Mouse (Mus musculus): ENCODE data around the gene Minpp1. TPM values are rescaled to one million over a fixed set of nuclear protein-coding genes. Genes with fewer than 3 reads are reported as not detected.
A peak's percentile ranks its signal among the peaks of the same experiment; 100 is the strongest.

Gene Minpp1
- total and polyA plus RNA-seq, 2 experiments from 2014 or later = 59.1 to 144 TPM

- no peaks in the 10 kb centered on the region for H3K9me3 ChIP-seq (ENCODE audit: low read length)
- ATAC-seq = no peak
- TF ChIP-seq CTCF (IDR thresholded peaks at IDR 0.05; ENCODE audit: low read depth) = no peak
- H3K4me1 ChIP-seq (ENCODE audit: insufficient read depth, low read length) = no peaks in the 10 kb centered on the region
- no peak overlapping the region for H3K9ac ChIP-seq (replicated peaks; ENCODE audit: low read length)
- H3K27ac ChIP-seq = no peak overlapping the region
- 96% methylated on average over 6 of the region's 6 CpGs for WGBS
- no peaks in the 10 kb centered on the region for H3K36me3 ChIP-seq (ENCODE audit: insufficient read depth, low read length)
- no peak overlapping the region for H3K4me3 ChIP-seq (ENCODE audit: low read length)
- no peak overlapping the region for H3K4me2 ChIP-seq (ENCODE audit: low read depth, low read length)
- H3K27me3 ChIP-seq (ENCODE audit: insufficient read depth, low read length) = no peaks in the 10 kb centered on the region
- no peak for DNase-seq (ENCODE audit: low spot score)
Observed at GRCm38 (mm10) chr19:32463037-32463436, 22.5 kb upstream of the Minpp1 start.

GRCm38 (mm10) chr19:32465228-32465627, 20.3 kb upstream of the Minpp1 start:
- H3K9me3 ChIP-seq (ENCODE audit: low read length) = no peaks in the 10 kb centered on the region
- ATAC-seq (no peak), DNase-seq (ENCODE audit: low spot score) (no peak)

GRCm38 (mm10) chr19:32466478-32466877, 19.1 kb upstream of the Minpp1 start, which contains the start of gene Rpl9-ps6:
Gene Rpl9-ps6, minus strand, starts transcription at chr19:32466578.
- Histone ChIP-seq H3K9me3 (ENCODE audit: low read length) (no peaks in the 10 kb centered on the region), H3K27me3 (ENCODE audit: insufficient read depth, low read length) (no peaks in the 10 kb centered on the region), H3K9ac (replicated peaks; ENCODE audit: low read length) (no peak within 1 kb of the TSS), H3K4me2 (ENCODE audit: low read depth, low read length) (no peak within 1 kb of the TSS), H3K4me3 (ENCODE audit: low read length) (no peak within 1 kb of the TSS), H3K27ac (no peak within 1 kb of the TSS), H3K4me1 (ENCODE audit: insufficient read depth, low read length) (no peaks in the 10 kb centered on the region), H3K36me3 (ENCODE audit: insufficient read depth, low read length) (no peaks in the 10 kb centered on the region)
- ATAC-seq = no peak
- WGBS = 79% methylated on average over 5 of the region's 6 CpGs
- no peak for TF ChIP-seq CTCF (IDR thresholded peaks at IDR 0.05; ENCODE audit: low read depth)
- no peak for DNase-seq (ENCODE audit: low spot score)

More at GRCm38 (mm10) chr19:32465228-32465627, 20.3 kb upstream of the Minpp1 start:
- H3K36me3 ChIP-seq (ENCODE audit: insufficient read depth, low read length) = no peaks in the 10 kb centered on the region
- H3K9ac ChIP-seq (replicated peaks; ENCODE audit: low read length) = no peak overlapping the region
- WGBS = 89% methylated on average over 4 of the region's 4 CpGs
- H3K27ac ChIP-seq = no peak overlapping the region
- no peak overlapping the region for H3K4me3 ChIP-seq (ENCODE audit: low read length)
- TF ChIP-seq CTCF (IDR thresholded peaks at IDR 0.05; ENCODE audit: low read depth) = no peak
- no peak overlapping the region for H3K4me2 ChIP-seq (ENCODE audit: low read depth, low read length)
- no peaks in the 10 kb centered on the region for H3K4me1 ChIP-seq (ENCODE audit: insufficient read depth, low read length)
- no peaks in the 10 kb centered on the region for H3K27me3 ChIP-seq (ENCODE audit: insufficient read depth, low read length)

- Histone ChIP-seq H3K27me3 (ENCODE audit: insufficient read depth, low read length) (no peaks in the 10 kb centered on the region), H3K27ac (no peak overlapping the region), H3K36me3 (ENCODE audit: insufficient read depth, low read length) (no peaks in the 10 kb centered on the region), H3K9ac (replicated peaks; ENCODE audit: low read length) (no peak overlapping the region), H3K4me3 (ENCODE audit: low read length) (no peak overlapping the region), H3K4me2 (ENCODE audit: low read depth, low read length) (no peak overlapping the region), H3K4me1 (ENCODE audit: insufficient read depth, low read length) (no peaks in the 10 kb centered on the region), H3K9me3 (ENCODE audit: low read length) (no peaks in the 10 kb centered on the region)
- WGBS = 92% methylated on average over 5 of the region's 5 CpGs
- DNase-seq (ENCODE audit: low spot score) (no peak), ATAC-seq (no peak)
- TF ChIP-seq CTCF (IDR thresholded peaks at IDR 0.05; ENCODE audit: low read depth) = no peak
Observed at GRCm38 (mm10) chr19:32467325-32467724, 18.2 kb upstream of the Minpp1 start.

- ATAC-seq (peak; percentile 47; the same call in 1 of the 2 replicates), DNase-seq (ENCODE audit: low spot score) (peak; percentile 81)
- no peaks in the 10 kb centered on the region for H3K36me3 ChIP-seq (ENCODE audit: insufficient read depth, low read length)
- no peak overlapping the region for H3K9ac ChIP-seq (replicated peaks; ENCODE audit: low read length)
- no peaks in the 10 kb centered on the region for H3K27me3 ChIP-seq (ENCODE audit: insufficient read depth, low read length)
- no peak overlapping the region for H3K4me2 ChIP-seq (ENCODE audit: low read depth, low read length)
- H3K4me3 ChIP-seq (ENCODE audit: low read length) = no peak overlapping the region
- peak; percentile 87 for TF ChIP-seq CTCF (IDR thresholded peaks at IDR 0.05; ENCODE audit: low read depth)
- H3K4me1 ChIP-seq (ENCODE audit: insufficient read depth, low read length) = no peaks in the 10 kb centered on the region
- no peaks in the 10 kb centered on the region for H3K9me3 ChIP-seq (ENCODE audit: low read length)
- H3K27ac ChIP-seq = no peak overlapping the region
- 30% methylated on average over 6 of the region's 6 CpGs for WGBS
Observed at GRCm38 (mm10) chr19:32470059-32470497, 15.5 kb upstream of the Minpp1 start.

GRCm38 (mm10) chr19:32470570-32471263, 14.9 kb upstream of the Minpp1 start:
- no peaks in the 10 kb centered on the region for H3K9me3 ChIP-seq (ENCODE audit: low read length)
- ATAC-seq (no peak), DNase-seq (ENCODE audit: low spot score) (no peak)
- no peaks in the 10 kb centered on the region for H3K27me3 ChIP-seq (ENCODE audit: insufficient read depth, low read length)
- TF ChIP-seq CTCF (IDR thresholded peaks at IDR 0.05; ENCODE audit: low read depth) = no peak
- H3K36me3 ChIP-seq (ENCODE audit: insufficient read depth, low read length) = no peaks in the 10 kb centered on the region
- no peak overlapping the region for H3K27ac ChIP-seq
- no peaks in the 10 kb centered on the region for H3K4me1 ChIP-seq (ENCODE audit: insufficient read depth, low read length)
- H3K4me3 ChIP-seq (ENCODE audit: low read length) = no peak overlapping the region
- no peak overlapping the region for H3K4me2 ChIP-seq (ENCODE audit: low read depth, low read length)
- H3K9ac ChIP-seq (replicated peaks; ENCODE audit: low read length) = no peak overlapping the region
- 90% methylated on average over 13 of the region's 13 CpGs for WGBS

GRCm38 (mm10) chr19:32476016-32476711, 9.4 kb upstream of the Minpp1 start:
- TF ChIP-seq CTCF (IDR thresholded peaks at IDR 0.05; ENCODE audit: low read depth) = no peak
- Histone ChIP-seq H3K4me2 (ENCODE audit: low read depth, low read length) (no peak overlapping the region), H3K36me3 (ENCODE audit: insufficient read depth, low read length) (no peaks in the 10 kb centered on the region), H3K4me1 (ENCODE audit: insufficient read depth, low read length) (no peaks in the 10 kb centered on the region), H3K9ac (replicated peaks; ENCODE audit: low read length) (no peak overlapping the region), H3K27me3 (ENCODE audit: insufficient read depth, low read length) (no peaks in the 10 kb centered on the region), H3K4me3 (ENCODE audit: low read length) (no peak overlapping the region), H3K27ac (no peak overlapping the region), H3K9me3 (ENCODE audit: low read length) (no peaks in the 10 kb centered on the region)
- DNase-seq (ENCODE audit: low spot score) = no peak
- ATAC-seq = no peak
- 90% methylated on average over 12 of the region's 12 CpGs for WGBS

All from hindbrain, postnatal 0 days (tissue).